In genomic region chr8:126741031-126741430, GRCm38 (mm10) we compare ENCODE assay signal across 21 mouse cellular contexts.
A peak's percentile ranks its signal among the peaks of the same experiment; 100 is the strongest.
DNase-seq lines count a peak whose midpoint lies in the region; ATAC-seq and TF ChIP-seq lines count a peak whose summit lies in the region.
"Had no signal": no experiment of that assay in that cellular context is flagged by ENCODE, and none has a peak within 500 bp of the region (broad histone marks: within the 10 kb centered on the region; RNA-seq: fewer than 3 reads in every experiment).

No protein-coding gene starts in this region.

- TF ChIP-seq CTCF in lung, embryonic 14.5 days (IDR thresholded peaks at IDR 0.05; ENCODE audit: low read depth): no peak

- no peaks in the 10 kb centered on the region for H3K9me3 ChIP-seq in lung, embryonic 14.5 days (ENCODE audit: low read depth, low read length)
- H3K9me3 ChIP-seq: forebrain, embryonic 13.5 days; heart, embryonic 15.5 days; hindbrain, embryonic 12.5 days; midbrain, embryonic 12.5 days; neural tube, embryonic 13.5 days had no signal

- no peak for ATAC-seq in lung, embryonic 14.5 days (ENCODE audit: insufficient read depth)
- ATAC-seq: activated CD4-positive, CD25-positive, alpha-beta regulatory T cell, adult 4 months; forebrain, embryonic 13.5 days; inflammation-experienced regulatory T-cells, adult 6 months; liver, postnatal 0 days; Patski had no signal

- no peak overlapping the region for H3K4me2 ChIP-seq in lung, embryonic 14.5 days
- H3K4me2 ChIP-seq: forebrain, embryonic 13.5 days; heart, embryonic 15.5 days; hindbrain, embryonic 12.5 days; midbrain, embryonic 12.5 days; neural tube, embryonic 13.5 days had no signal

- 47% methylated on average over 3 of the region's 3 CpGs for WGBS in lung, embryonic 14.5 days

- no peak overlapping the region for H3K4me3 ChIP-seq in lung, embryonic 14.5 days (ENCODE audit: low read depth, low read length)
- H3K4me3 ChIP-seq: forebrain, embryonic 13.5 days; heart, embryonic 15.5 days; hindbrain, embryonic 12.5 days; midbrain, embryonic 12.5 days; neural tube, embryonic 13.5 days had no signal

- peaks cover 15% of the 10 kb centered on the region for H3K4me1 ChIP-seq in lung, embryonic 14.5 days (ENCODE audit: insufficient read depth)

- H3K9ac ChIP-seq in lung, embryonic 14.5 days: no peak overlapping the region
- H3K9ac ChIP-seq: forebrain, embryonic 13.5 days; heart, embryonic 15.5 days; hindbrain, embryonic 12.5 days; liver, postnatal 0 days; midbrain, embryonic 12.5 days; neural tube, embryonic 13.5 days had no signal

- peak; percentile 66 for DNase-seq in kidney, adult 18-20 months
- no peak for DNase-seq in kidney, postnatal 4 days
- peak; percentile 82 for DNase-seq in kidney, adult 9 months
- peak; percentile 81 for DNase-seq in lung, embryonic 14.5 days
- peak; percentile 85 to 87 for DNase-seq in lung, postnatal 4 days
- no peak for DNase-seq in gastrocnemius, postnatal 25 days
- DNase-seq in adrenal gland, adult 18-20 months (ENCODE audit: low spot score in 2 of 2): no peak
- no peak for DNase-seq in cerebellum, postnatal 25 days
- DNase-seq: B cell, adult 2 months; cerebellum, postnatal 36 days; liver; liver, postnatal 0 days; thymus, postnatal 14 days had no signal

- H3K36me3 ChIP-seq in lung, embryonic 14.5 days (ENCODE audit: insufficient read depth): no peaks in the 10 kb centered on the region
- H3K36me3 ChIP-seq: heart, embryonic 15.5 days; hindbrain, embryonic 12.5 days; midbrain, embryonic 12.5 days; neural tube, embryonic 13.5 days had no signal

- H3K27ac ChIP-seq in lung, embryonic 14.5 days (ENCODE audit: low read depth): no peak overlapping the region
- H3K27ac ChIP-seq: forebrain, embryonic 13.5 days; heart, embryonic 15.5 days; hindbrain, embryonic 12.5 days; midbrain, embryonic 12.5 days; neural tube, embryonic 13.5 days had no signal

- no peaks in the 10 kb centered on the region for H3K27me3 ChIP-seq in lung, embryonic 14.5 days (ENCODE audit: insufficient read depth, low read length)
- H3K27me3 ChIP-seq: forebrain, embryonic 13.5 days; hindbrain, embryonic 12.5 days; midbrain, embryonic 12.5 days; neural tube, embryonic 13.5 days; Patski had no signal

Comparison
In these comparisons a context has a peak if more than half of its experiments do, and no peak if none do; other contexts are left out.
1. DNase-seq: peak in kidney, adult 18-20 months (single experiment), kidney, adult 9 months (single experiment), lung, embryonic 14.5 days (single experiment) and lung, postnatal 4 days (2 of 2); none in kidney, postnatal 4 days (0 of 2), gastrocnemius, postnatal 25 days (single experiment), adrenal gland, adult 18-20 months (0 of 2) and cerebellum, postnatal 25 days (0 of 2).